Mouse (Mus musculus): ENCODE results near the gene Git2.

- TF ChIP-seq GATA2 (IDR thresholded peaks at IDR 0.05; ENCODE audit: borderline replicate concordance, low read depth, low read length) (no peak), CTCF (IDR thresholded peaks at IDR 0.05; ENCODE audit: low read depth, low read length) (no peak), POLR2AphosphoS5 (IDR thresholded peaks at IDR 0.05; ENCODE audit: insufficient replicate concordance, low read depth, low read length) (no peak)
Measured at GRCm38 (mm10) chr5:114773211-114773710, 2.1 kb downstream of the Git2 start.

Measured in G1E (cell line).